ENCODE assay signal across 19 mouse cellular contexts in the genomic region with DNA sequence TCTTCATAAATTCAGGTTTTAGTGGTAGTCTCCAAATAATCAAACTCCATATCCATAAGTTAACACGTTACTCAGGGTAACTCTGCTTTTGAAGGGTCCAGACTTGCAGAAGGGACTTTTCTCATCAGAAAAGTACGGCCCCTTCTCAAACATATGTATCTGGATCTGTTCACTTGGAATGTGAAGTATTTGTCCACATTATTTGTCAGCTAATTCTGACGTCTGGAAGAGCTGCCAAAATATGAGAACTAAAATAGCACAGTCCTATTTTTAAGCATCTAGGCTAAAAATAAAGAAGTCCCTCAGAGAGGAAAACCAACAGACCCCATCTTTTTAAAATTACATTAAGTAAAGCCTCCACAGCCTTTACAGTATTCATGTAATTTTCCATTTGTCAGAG.
DNase-seq lines count a peak whose midpoint lies in the region; ATAC-seq and TF ChIP-seq lines count a peak whose summit lies in the region.
"Had no signal": no experiment of that assay in that cellular context is flagged by ENCODE, and none has a peak within 500 bp of the region (broad histone marks: within the 10 kb centered on the region; RNA-seq: fewer than 3 reads in every experiment).

No protein-coding gene starts in this region.

- H3K4me1 ChIP-seq in embryonic facial prominence, embryonic 14.5 days (ENCODE audit: control insufficient read depth, insufficient read depth, low read length) = peaks cover 17% of the 10 kb centered on the region; the same call in 1 of the 2 replicates
- peaks cover 20% of the 10 kb centered on the region for H3K4me1 ChIP-seq in embryonic facial prominence, embryonic 10.5 days
- peaks cover 8 to 39% of the 10 kb centered on the region in 2 experiments for H3K4me1 ChIP-seq in heart, embryonic 14.5 days (ENCODE audit: control insufficient read depth in 2 of 2, insufficient read depth in 2 of 2, low read length in 2 of 2)
- H3K4me1 ChIP-seq in kidney, postnatal 0 days (replicated peaks; ENCODE audit: insufficient read depth, low read length) = no peaks in the 10 kb centered on the region
- H3K4me1 ChIP-seq in lung, embryonic 16.5 days (replicated peaks; ENCODE audit: control insufficient read depth, insufficient read depth, low read length) = 0 out of 2 replicates have a peak, but pooled peaks cover 5% of the 10 kb centered on the region
- H3K4me1 ChIP-seq: forebrain, embryonic 15.5 days had no signal

- no peak overlapping the region for H3K4me2 ChIP-seq in embryonic facial prominence, embryonic 14.5 days (ENCODE audit: low read depth, low read length)
- peak overlapping the region; percentile 25 for H3K4me2 ChIP-seq in heart, embryonic 14.5 days (ENCODE audit: low read length)
- no peak overlapping the region for H3K4me2 ChIP-seq in kidney, postnatal 0 days (ENCODE audit: low read length)
- no peak overlapping the region for H3K4me2 ChIP-seq in lung, embryonic 16.5 days (ENCODE audit: low read depth, low read length)
- H3K4me2 ChIP-seq: forebrain, embryonic 15.5 days; hindbrain, embryonic 13.5 days had no signal

- no peak for TF ChIP-seq CTCF in kidney, postnatal 0 days (IDR thresholded peaks at IDR 0.05; ENCODE audit: low read depth)

- H3K9ac ChIP-seq in embryonic facial prominence, embryonic 14.5 days (ENCODE audit: low read depth, low read length) = no peak overlapping the region
- H3K9ac ChIP-seq in heart, embryonic 14.5 days (ENCODE audit: low read length) = no peak overlapping the region
- no peak overlapping the region for H3K9ac ChIP-seq in kidney, postnatal 0 days (ENCODE audit: low read depth, low read length)
- no peak overlapping the region for H3K9ac ChIP-seq in lung, embryonic 16.5 days (ENCODE audit: low read length)
- H3K9ac ChIP-seq: forebrain, embryonic 15.5 days; hindbrain, embryonic 13.5 days had no signal

- peak; percentile 63 for DNase-seq in embryonic facial prominence, embryonic 14.5 days (ENCODE audit: low spot score)
- DNase-seq in embryonic facial prominence, embryonic 10.5 days (ENCODE audit: low spot score) = no peak
- DNase-seq in heart, postnatal 25 days (ENCODE audit: low spot score) = no peak
- peak; percentile 31 for DNase-seq in kidney, postnatal 0 days (ENCODE audit: low spot score)
- no peak for DNase-seq in kidney, postnatal 36 days
- DNase-seq in lung, postnatal 14 days = no peak
- DNase-seq: adrenal gland, adult 8-10 months; adrenal gland, postnatal 36 days; B cell, adult 2 months; cerebellum, adult 2 months; cerebellum, postnatal 10 days; gastrocnemius, postnatal 36 days had no signal

- WGBS in embryonic facial prominence, embryonic 14.5 days = 32% methylated on average over 3 of the region's 3 CpGs
- WGBS in embryonic facial prominence, embryonic 10.5 days = 73% methylated on average over 3 of the region's 3 CpGs
- WGBS in heart, embryonic 14.5 days = 15% methylated on average over 3 of the region's 3 CpGs
- WGBS in kidney, postnatal 0 days = 62% methylated on average over 3 of the region's 3 CpGs
- 17% methylated on average over 3 of the region's 3 CpGs for WGBS in lung, embryonic 16.5 days

- no peak for ATAC-seq in embryonic facial prominence, embryonic 14.5 days (ENCODE audit: low read depth)
- ATAC-seq in heart, embryonic 14.5 days (ENCODE audit: insufficient number of reproducible peaks, insufficient read depth, low FRiP score, low read depth) = no peak
- no peak for ATAC-seq in kidney, postnatal 0 days (replicated peaks; ENCODE audit: low FRiP score, low read depth)
- ATAC-seq in lung, embryonic 16.5 days (ENCODE audit: low read depth) = peak; percentile 56; the same call in 1 of the 2 replicates
- ATAC-seq: CD4-positive, CD25-positive, alpha-beta regulatory T cell, adult 4 months; forebrain, embryonic 15.5 days; hindbrain, postnatal 0 days had no signal

- no peaks in the 10 kb centered on the region for H3K9me3 ChIP-seq in embryonic facial prominence, embryonic 14.5 days (ENCODE audit: control insufficient read depth, low read length)
- H3K9me3 ChIP-seq in embryonic facial prominence, embryonic 10.5 days = no peaks in the 10 kb centered on the region
- H3K9me3 ChIP-seq in heart, embryonic 14.5 days (ENCODE audit: control insufficient read depth, low read length) = no peaks in the 10 kb centered on the region
- H3K9me3 ChIP-seq in kidney, postnatal 0 days (replicated peaks; ENCODE audit: low read length) = no peaks in the 10 kb centered on the region
- H3K9me3 ChIP-seq in lung, embryonic 16.5 days (ENCODE audit: control insufficient read depth, low read length) = no peaks in the 10 kb centered on the region
- H3K9me3 ChIP-seq: forebrain, embryonic 15.5 days; G1E; hindbrain, embryonic 13.5 days had no signal

- H3K36me3 ChIP-seq in embryonic facial prominence, embryonic 14.5 days (ENCODE audit: control insufficient read depth, insufficient read depth, low read length) = no peaks in the 10 kb centered on the region
- no peaks in the 10 kb centered on the region for H3K36me3 ChIP-seq in embryonic facial prominence, embryonic 10.5 days (replicated peaks)
- no peaks in the 10 kb centered on the region for H3K36me3 ChIP-seq in heart, embryonic 14.5 days (ENCODE audit: control insufficient read depth, insufficient read depth, low read length)
- no peaks in the 10 kb centered on the region for H3K36me3 ChIP-seq in kidney, postnatal 0 days (ENCODE audit: insufficient read depth, low read length)
- no peaks in the 10 kb centered on the region for H3K36me3 ChIP-seq in lung, embryonic 16.5 days (ENCODE audit: control insufficient read depth, insufficient read depth, low read length)
- H3K36me3 ChIP-seq: forebrain, embryonic 15.5 days; G1E; hindbrain, embryonic 13.5 days had no signal

- H3K27ac ChIP-seq in embryonic facial prominence, embryonic 14.5 days (replicated peaks; ENCODE audit: low read depth, low read length) = no peak overlapping the region
- H3K27ac ChIP-seq in embryonic facial prominence, embryonic 10.5 days (replicated peaks) = no peak overlapping the region
- H3K27ac ChIP-seq in heart, embryonic 14.5 days (replicated peaks in 1 of 2; ENCODE audit: control insufficient read depth in 1 of 2, insufficient read depth in 1 of 2, low read depth in 2 of 2, low read length in 2 of 2) = peak overlapping the region in 1 of 2 experiments; percentile 73; a peak in 3 of 4 replicates
- no peak overlapping the region for H3K27ac ChIP-seq in kidney, postnatal 0 days
- H3K27ac ChIP-seq in lung, embryonic 16.5 days (ENCODE audit: low read length) = no peak overlapping the region
- H3K27ac ChIP-seq: forebrain, embryonic 15.5 days; hindbrain, embryonic 13.5 days; hindbrain, postnatal 0 days had no signal

- no peak overlapping the region for H3K4me3 ChIP-seq in embryonic facial prominence, embryonic 14.5 days (ENCODE audit: low read depth, low read length)
- no peak overlapping the region for H3K4me3 ChIP-seq in embryonic facial prominence, embryonic 10.5 days
- no peak overlapping the region for H3K4me3 ChIP-seq in heart, embryonic 14.5 days (ENCODE audit: control insufficient read depth in 1 of 2, insufficient read depth in 1 of 2, low read depth in 1 of 2, low read length in 2 of 2)
- H3K4me3 ChIP-seq in kidney, postnatal 0 days (replicated peaks; ENCODE audit: low read depth, low read length) = no peak overlapping the region
- no peak overlapping the region for H3K4me3 ChIP-seq in lung, embryonic 16.5 days (ENCODE audit: low read length)
- H3K4me3 ChIP-seq: forebrain, embryonic 15.5 days; hindbrain, embryonic 13.5 days had no signal

- intact Hi-C loops in heart, postnatal 25 days (cut with DNase I) = no loop called here

- no peaks in the 10 kb centered on the region for H3K27me3 ChIP-seq in embryonic facial prominence, embryonic 14.5 days (replicated peaks; ENCODE audit: control insufficient read depth, insufficient read depth, low read length)
- no peaks in the 10 kb centered on the region for H3K27me3 ChIP-seq in embryonic facial prominence, embryonic 10.5 days (replicated peaks; ENCODE audit: low read depth, poor library complexity, severe bottlenecking)
- H3K27me3 ChIP-seq in heart, embryonic 14.5 days (ENCODE audit: control insufficient read depth, insufficient read depth, low read length) = no peaks in the 10 kb centered on the region
- no peaks in the 10 kb centered on the region for H3K27me3 ChIP-seq in kidney, postnatal 0 days (ENCODE audit: insufficient read depth, low read length)
- no peaks in the 10 kb centered on the region for H3K27me3 ChIP-seq in lung, embryonic 16.5 days (ENCODE audit: control insufficient read depth, insufficient read depth, low read depth, low read length)
- H3K27me3 ChIP-seq: forebrain, embryonic 15.5 days; hindbrain, embryonic 13.5 days had no signal

Comparison
In these comparisons a context has a peak if more than half of its experiments do, and no peak if none do; other contexts are left out.
1. DNase-seq: peak in embryonic facial prominence, embryonic 14.5 days (single experiment) and kidney, postnatal 0 days (single experiment); none in embryonic facial prominence, embryonic 10.5 days (single experiment), heart, postnatal 25 days (single experiment), kidney, postnatal 36 days (0 of 2) and lung, postnatal 14 days (single experiment).